Mouse (Mus musculus) forebrain, embryonic 11.5 days (tissue): ENCODE measurements around the gene Dgcr2. TPM values are rescaled to one million over a fixed set of nuclear protein-coding genes. Genes with fewer than 3 reads are reported as not detected.
A peak's percentile ranks its signal among the peaks of the same experiment; 100 is the strongest.

ENCODE experiments used
- ATAC-seq: fragments of 200-750 bp; cut with Nextera tagmentation; replicated peaks from 2 replicates; pipeline ENCODE4 v1.8.0; 2017; ENCODE audit warnings: moderate TSS enrichment; ENCODE audit not compliant: low FRiP score
- DNase-seq: peaks from one replicate; pipeline ENCODE4 v3.0.0-alpha.2; 2017; ENCODE audit warnings: low spot score
- H3K27ac ChIP-seq: fragments of 300-500 bp; sonication (generic); 2 replicates; pipeline ENCODE4 v1.5.1; 2014; ENCODE audit warnings: low read depth, low read length
- H3K27me3 ChIP-seq: fragments of 300-500 bp; sonication (generic); 2 replicates; pipeline ENCODE4 v1.6.1; 2014; ENCODE audit warnings: mild to moderate bottlenecking, low read length, mixed read lengths; ENCODE audit not compliant: control insufficient read depth, insufficient read depth
- H3K36me3 ChIP-seq: fragments of 300-500 bp; sonication (generic); 2 replicates; pipeline ENCODE4 v1.6.1; 2014; ENCODE audit warnings: mild to moderate bottlenecking, low read length, moderate library complexity, mixed read lengths; ENCODE audit not compliant: control insufficient read depth, insufficient read depth
- H3K4me1 ChIP-seq: fragments of 300-500 bp; sonication (generic); replicated peaks from 2 replicates; pipeline ENCODE4 v1.6.1; 2014; ENCODE audit warnings: low read length, mixed read lengths; ENCODE audit not compliant: control insufficient read depth, insufficient read depth
- H3K4me2 ChIP-seq: fragments of 300-500 bp; sonication (generic); 2 replicates; pipeline ENCODE4 v1.6.1; 2014; ENCODE audit warnings: low read depth, mild to moderate bottlenecking, low read length, moderate library complexity, mixed read lengths; ENCODE audit not compliant: severe bottlenecking
- H3K4me3 ChIP-seq: fragments of 300-500 bp; sonication (generic); 2 replicates; pipeline ENCODE4 v1.5.1; 2014; ENCODE audit warnings: low read depth, low read length
- H3K9ac ChIP-seq: fragments of 300-500 bp; sonication (generic); 2 replicates; pipeline ENCODE4 v1.6.1; 2014; ENCODE audit warnings: low read length
- H3K9me3 ChIP-seq: fragments of 300-500 bp; sonication (generic); 2 replicates; pipeline ENCODE4 v1.6.1; 2016; ENCODE audit warnings: low read length, mixed read lengths; ENCODE audit not compliant: control insufficient read depth
- WGBS: fragments of 180-500 bp; shearing (Covaris S2); extraction: QIAGEN DNeasy Blood & Tissue Kit; methylation state at CpG from one replicate; pipeline ENCODE4 v1.1.7; 2014; 5-methylcytosine and 5-hydroxymethylcytosine counted together
- polyA plus RNA-seq: library from polyadenylated mRNA; unstranded; fragments of >200 nt; fragmentation: Nextera tagmentation; extraction: Ambion mirVana; gene quantifications from 2 replicates; pipeline ENCODE4 v1.2.1, GENCODE M21; 2014

The Dgcr2 gene
- polyA plus RNA-seq, 1 experiment from 2014 or later: 112 TPM

- H3K4me2 ChIP-seq: no peak overlapping the region
- H3K9me3 ChIP-seq: no peaks in the 10 kb centered on the region
- H3K9ac ChIP-seq: no peak overlapping the region
- H3K36me3 ChIP-seq: no peaks in the 10 kb centered on the region; the same call in none of the 2 replicates
- H3K4me3 ChIP-seq: no peak overlapping the region
- no peak for ATAC-seq
- no peaks in the 10 kb centered on the region for H3K27me3 ChIP-seq
- H3K4me1 ChIP-seq: no peaks in the 10 kb centered on the region
- DNase-seq: no peak
- no peak overlapping the region for H3K27ac ChIP-seq
- WGBS: 78% methylated on average over 4 of the region's 4 CpGs
These were observed 25.4 kb downstream of the Dgcr2 start for GRCm38 (mm10) chr16:17872995-17873394.

- DNase-seq (no peak), ATAC-seq (no peak)
- no peak overlapping the region for H3K4me2 ChIP-seq
- H3K4me3 ChIP-seq: no peak overlapping the region
- WGBS: 97% methylated on average over 5 of the region's 5 CpGs
- no peaks in the 10 kb centered on the region for H3K27me3 ChIP-seq
- no peak overlapping the region for H3K27ac ChIP-seq
- H3K9ac ChIP-seq: no peak overlapping the region
- no peaks in the 10 kb centered on the region; the same call in none of the 2 replicates for H3K36me3 ChIP-seq
- H3K9me3 ChIP-seq: no peaks in the 10 kb centered on the region
- H3K4me1 ChIP-seq: no peaks in the 10 kb centered on the region
These were observed 27.1 kb downstream of the Dgcr2 start for GRCm38 (mm10) chr16:17871248-17871647.

- no peak overlapping the region for H3K27ac ChIP-seq
- no peak overlapping the region for H3K4me2 ChIP-seq
- WGBS: 73% methylated on average over 6 of the region's 6 CpGs
- H3K4me3 ChIP-seq: no peak overlapping the region
- H3K9ac ChIP-seq: no peak overlapping the region
- no peaks in the 10 kb centered on the region for H3K27me3 ChIP-seq
- no peak for DNase-seq
- no peak for ATAC-seq
- H3K36me3 ChIP-seq: no peaks in the 10 kb centered on the region; the same call in 1 of the 2 replicates
- no peaks in the 10 kb centered on the region for H3K4me1 ChIP-seq
- no peaks in the 10 kb centered on the region for H3K9me3 ChIP-seq
These were observed 32.6 kb downstream of the Dgcr2 start for GRCm38 (mm10) chr16:17865770-17866169.

- no peak for DNase-seq
These were observed 33.1 kb downstream of the Dgcr2 start for GRCm38 (mm10) chr16:17865293-17865692.

GRCm38 (mm10) chr16:17858592-17858991 lies 39.8 kb downstream of the Dgcr2 start:
- Histone ChIP-seq H3K4me2 (no peak overlapping the region), H3K27me3 (no peaks in the 10 kb centered on the region), H3K4me1 (no peaks in the 10 kb centered on the region), H3K36me3 (peaks cover 20% of the 10 kb centered on the region), H3K9me3 (no peaks in the 10 kb centered on the region), H3K27ac (no peak overlapping the region), H3K4me3 (no peak overlapping the region), H3K9ac (no peak overlapping the region)
- DNase-seq (peak; percentile 55), ATAC-seq (no peak)

More at GRCm38 (mm10) chr16:17865293-17865692, 33.1 kb downstream of the Dgcr2 start:
- no peaks in the 10 kb centered on the region for H3K9me3 ChIP-seq
- no peak overlapping the region for H3K27ac ChIP-seq
- H3K27me3 ChIP-seq: no peaks in the 10 kb centered on the region
- no peaks in the 10 kb centered on the region for H3K4me1 ChIP-seq
- WGBS: over 99% methylated on average over 2 of the region's 2 CpGs
- no peak overlapping the region for H3K9ac ChIP-seq
- no peak overlapping the region for H3K4me3 ChIP-seq
- H3K4me2 ChIP-seq: no peak overlapping the region
- no peak for ATAC-seq
- no peaks in the 10 kb centered on the region for H3K36me3 ChIP-seq

- Histone ChIP-seq H3K4me1 (no peaks in the 10 kb centered on the region), H3K27me3 (no peaks in the 10 kb centered on the region), H3K4me3 (no peak overlapping the region), H3K4me2 (no peak overlapping the region), H3K27ac (no peak overlapping the region), H3K36me3 (peaks cover 23% of the 10 kb centered on the region), H3K9me3 (no peaks in the 10 kb centered on the region), H3K9ac (no peak overlapping the region)
- DNase-seq (no peak), ATAC-seq (no peak)
- 93% methylated on average over 7 of the region's 7 CpGs for WGBS
These were observed 41.2 kb downstream of the Dgcr2 start for GRCm38 (mm10) chr16:17857157-17857556.

- 93% methylated on average over 2 of the region's 2 CpGs for WGBS
- ATAC-seq: no peak
- H3K27ac ChIP-seq: no peak overlapping the region
These were observed 45.1 kb downstream of the Dgcr2 start for GRCm38 (mm10) chr16:17853263-17853662.

GRCm38 (mm10) chr16:17851860-17852259 lies 46.5 kb downstream of the Dgcr2 start:
- no peak for ATAC-seq
- Histone ChIP-seq H3K27me3 (no peaks in the 10 kb centered on the region), H3K4me2 (no peak overlapping the region), H3K9ac (no peak overlapping the region), H3K4me1 (no peaks in the 10 kb centered on the region), H3K36me3 (peaks cover 15% of the 10 kb centered on the region), H3K9me3 (no peaks in the 10 kb centered on the region), H3K4me3 (no peak overlapping the region), H3K27ac (no peak overlapping the region)
- WGBS: 100% methylated on average over 1 of the region's 1 CpGs
- DNase-seq: no peak

More at GRCm38 (mm10) chr16:17853263-17853662, 45.1 kb downstream of the Dgcr2 start:
- no peak overlapping the region for H3K9ac ChIP-seq
- H3K9me3 ChIP-seq: no peaks in the 10 kb centered on the region
- DNase-seq: no peak
- H3K27me3 ChIP-seq: no peaks in the 10 kb centered on the region
- H3K4me1 ChIP-seq: no peaks in the 10 kb centered on the region
- H3K36me3 ChIP-seq: peaks cover 19% of the 10 kb centered on the region
- H3K4me3 ChIP-seq: no peak overlapping the region
- no peak overlapping the region for H3K4me2 ChIP-seq

- Histone ChIP-seq H3K4me1 (no peaks in the 10 kb centered on the region), H3K4me2 (no peak overlapping the region), H3K27me3 (no peaks in the 10 kb centered on the region), H3K4me3 (no peak overlapping the region), H3K27ac (no peak overlapping the region), H3K36me3 (peaks cover 11% of the 10 kb centered on the region), H3K9ac (no peak overlapping the region), H3K9me3 (no peaks in the 10 kb centered on the region)
- 93% methylated on average over 5 of the region's 5 CpGs for WGBS
- ATAC-seq (no peak), DNase-seq (no peak)
These were observed 47.0 kb downstream of the Dgcr2 start for GRCm38 (mm10) chr16:17851331-17851730.
